Mouse (Mus musculus): ENCODE measurements at regions not wholly inside any gene's neighbourhood (a gene's known extent, or its start where the extent isn't known, plus 50 kb on each side); places are given as distances from the start of the nearest gene placed in this dataset.
"Not testable (repeated sequence)": the region's sequence is repeated elsewhere in the genome, so short reads cannot be mapped to it uniquely, and the experiment has no call there.

GRCm38 (mm10) chr9:80961818-80962217 is 496.5 kb upstream of the Impg1 start:
- no peak for DNase-seq

- DNase-seq = peak in 1 of 2 experiments; percentile 1
Measured at GRCm38 (mm10) chr9:80942991-80943390, 477.7 kb upstream of the Impg1 start.

GRCm38 (mm10) chr9:80941424-80941823 is 476.1 kb upstream of the Impg1 start:
- no peak for DNase-seq

- no peak for DNase-seq
Measured at GRCm38 (mm10) chr9:80938238-80938637, 473.0 kb upstream of the Impg1 start.

GRCm38 (mm10) chr9:80930628-80931027 is 465.3 kb upstream of the Impg1 start:
- no peak for DNase-seq

GRCm38 (mm10) chr9:80920304-80920703 is 455.0 kb upstream of the Impg1 start:
- DNase-seq = no peak

GRCm38 (mm10) chr9:80913867-80914266 is 448.6 kb upstream of the Impg1 start:
- no peak for DNase-seq

GRCm38 (mm10) chr9:80912177-80912576 is 446.9 kb upstream of the Impg1 start:
- no peak for DNase-seq

- DNase-seq = no peak
Measured at GRCm38 (mm10) chr9:80866807-80867206, 401.5 kb upstream of the Impg1 start.

GRCm38 (mm10) chr9:80858998-80859397 is 393.7 kb upstream of the Impg1 start:
- DNase-seq = no peak

GRCm38 (mm10) chr9:80848190-80848589 is 382.9 kb upstream of the Impg1 start:
- DNase-seq = no peak

- no peak for DNase-seq
Measured at GRCm38 (mm10) chr9:80832808-80833207, 367.5 kb upstream of the Impg1 start.

GRCm38 (mm10) chr9:80825346-80825745 is 360.1 kb upstream of the Impg1 start:
- DNase-seq = no peak

- DNase-seq = no peak
Measured at GRCm38 (mm10) chr9:80820066-80820465, 354.8 kb upstream of the Impg1 start.

GRCm38 (mm10) chr9:80819070-80819469 is 353.8 kb upstream of the Impg1 start:
- DNase-seq = no peak

GRCm38 (mm10) chr9:80813921-80814320 is 348.6 kb upstream of the Impg1 start:
- DNase-seq = not testable (repeated sequence)

GRCm38 (mm10) chr9:80791523-80791922 is 326.2 kb upstream of the Impg1 start:
- no peak for DNase-seq

- DNase-seq = no peak
Measured at GRCm38 (mm10) chr9:80774541-80774940, 309.3 kb upstream of the Impg1 start.

- not testable (repeated sequence) for DNase-seq
Measured at GRCm38 (mm10) chr9:80735806-80736205, 270.5 kb upstream of the Impg1 start.

GRCm38 (mm10) chr9:80732971-80733370 is 267.7 kb upstream of the Impg1 start:
- no peak for DNase-seq

- DNase-seq = no peak
Measured at GRCm38 (mm10) chr9:80723638-80724037, 258.4 kb upstream of the Impg1 start.

GRCm38 (mm10) chr9:80718516-80718915 is 253.2 kb upstream of the Impg1 start:
- no peak for DNase-seq

- no peak for DNase-seq
Measured at GRCm38 (mm10) chr9:80709781-80710180, 244.5 kb upstream of the Impg1 start.

GRCm38 (mm10) chr9:80705264-80705663 is 240.0 kb upstream of the Impg1 start:
- DNase-seq = no peak

- DNase-seq = no peak
Measured at GRCm38 (mm10) chr9:80697171-80697570, 231.9 kb upstream of the Impg1 start.
